Mouse (Mus musculus) embryonic facial prominence, embryonic 11.5 days (tissue): ENCODE measurements around the gene U2af1l4. TPM values are rescaled to one million over a fixed set of nuclear protein-coding genes. Genes with fewer than 3 reads are reported as not detected.

Experiments used
- ATAC-seq: fragments of 200-750 bp; cut with Nextera tagmentation; replicated peaks from 2 replicates; pipeline ENCODE4 v1.8.0; 2017; ENCODE audit warnings: low read depth; ENCODE audit not compliant: insufficient number of reproducible peaks, low FRiP score, low TSS enrichment
- DNase-seq: peaks from one replicate; pipeline ENCODE4 v3.0.0-alpha.2; 2015; ENCODE audit warnings: low spot score
- H3K27ac ChIP-seq: fragments of 300-500 bp; sonication (generic); replicated peaks from 2 replicates; pipeline ENCODE4 v1.5.1; 2014; ENCODE audit warnings: mild to moderate bottlenecking, low read depth, low read length, control low read depth
- H3K27me3 ChIP-seq: fragments of 300-500 bp; sonication (generic); 2 replicates; pipeline ENCODE4 v1.6.1; 2014; ENCODE audit warnings: mild to moderate bottlenecking, low read length, moderate library complexity, mixed read lengths; ENCODE audit not compliant: control insufficient read depth, insufficient read depth
- H3K36me3 ChIP-seq: fragments of 300-500 bp; sonication (generic); replicated peaks from 2 replicates; pipeline ENCODE4 v1.6.1; 2014; ENCODE audit warnings: low read depth, mild to moderate bottlenecking, low read length, moderate library complexity, mixed read lengths; ENCODE audit not compliant: control insufficient read depth, insufficient read depth
- H3K4me1 ChIP-seq: fragments of 300-500 bp; sonication (generic); 2 replicates; pipeline ENCODE4 v1.6.1; 2014; ENCODE audit warnings: low read length, mixed read lengths; ENCODE audit not compliant: control insufficient read depth, insufficient read depth
- H3K4me2 ChIP-seq: fragments of 300-500 bp; sonication (generic); 2 replicates; pipeline ENCODE4 v1.6.1; 2014; ENCODE audit warnings: low read depth, mild to moderate bottlenecking, control low read depth, low read length, moderate library complexity
- H3K4me3 ChIP-seq: fragments of 300-500 bp; sonication (generic); 2 replicates; pipeline ENCODE4 v1.5.1; 2014; ENCODE audit warnings: low read depth, low read length, control low read depth
- H3K9ac ChIP-seq: fragments of 300-500 bp; sonication (generic); replicated peaks from 2 replicates; pipeline ENCODE4 v1.6.1; 2014; ENCODE audit warnings: mild to moderate bottlenecking, control low read depth, low read length
- H3K9me3 ChIP-seq: fragments of 300-500 bp; sonication (generic); replicated peaks from 2 replicates; pipeline ENCODE4 v1.6.1; 2016; ENCODE audit warnings: mild to moderate bottlenecking, low read length, inconsistent platforms, mixed read lengths; ENCODE audit not compliant: control insufficient read depth
- WGBS: fragments of 180-500 bp; shearing (Covaris S2); extraction: QIAGEN DNeasy Blood & Tissue Kit; methylation state at CpG from one replicate; pipeline ENCODE4 v1.1.7; 2014; 5-methylcytosine and 5-hydroxymethylcytosine counted together
- polyA plus RNA-seq: library from polyadenylated mRNA; unstranded; fragments of >200 nt; fragmentation: Nextera tagmentation; extraction: Ambion mirVana; gene quantifications from 2 replicates; pipeline ENCODE4 v1.2.1, GENCODE M21; 2014

Gene U2af1l4
- polyA plus RNA-seq, 1 experiment from 2014 or later: 99.9 TPM

DNA sequence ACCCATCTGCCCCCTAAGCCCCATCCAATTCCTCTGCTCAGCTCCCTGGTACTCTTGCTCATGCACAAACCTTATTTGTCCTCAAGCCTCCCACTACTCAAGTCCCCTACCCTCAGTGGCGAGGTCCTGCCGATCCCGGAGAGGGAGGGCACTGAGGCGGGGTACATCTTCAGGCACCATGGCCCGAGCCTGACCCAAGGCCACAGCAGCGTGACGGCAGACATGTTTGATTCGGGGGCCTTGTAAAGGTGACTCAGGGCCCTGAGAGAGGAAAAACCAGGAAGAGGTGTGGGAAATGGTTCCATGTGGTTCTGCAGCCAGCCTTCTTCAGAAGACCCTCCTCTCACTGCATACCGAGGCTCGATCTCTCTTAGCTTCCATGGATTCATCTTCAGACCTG lies 21.2 kb downstream of the U2af1l4 start:
- peaks cover 31% of the 10 kb centered on the region for H3K36me3 ChIP-seq
- ATAC-seq (no peak), DNase-seq (no peak)
- H3K4me1 ChIP-seq: no peaks in the 10 kb centered on the region; the same call in 1 of the 2 replicates
- H3K9ac ChIP-seq: no peak overlapping the region
- H3K27me3 ChIP-seq: no peaks in the 10 kb centered on the region
- no peak overlapping the region for H3K27ac ChIP-seq
- 94% methylated on average over 10 of the region's 10 CpGs for WGBS
- H3K9me3 ChIP-seq: no peaks in the 10 kb centered on the region
- H3K4me2 ChIP-seq: no peak overlapping the region
- H3K4me3 ChIP-seq: no peak overlapping the region

- Histone ChIP-seq H3K4me1 (no peaks in the 10 kb centered on the region; the same call in none of the 2 replicates), H3K9me3 (no peaks in the 10 kb centered on the region), H3K27ac (no peak overlapping the region), H3K36me3 (peaks cover 24% of the 10 kb centered on the region), H3K9ac (no peak overlapping the region), H3K4me3 (no peak overlapping the region), H3K4me2 (no peak overlapping the region), H3K27me3 (no peaks in the 10 kb centered on the region)
- ATAC-seq (no peak), DNase-seq (no peak)
- WGBS: 96% methylated on average over 7 of the region's 7 CpGs
These were observed 22.1 kb downstream of the U2af1l4 start for GRCm38 (mm10) chr7:30585170-30585569.

DNA sequence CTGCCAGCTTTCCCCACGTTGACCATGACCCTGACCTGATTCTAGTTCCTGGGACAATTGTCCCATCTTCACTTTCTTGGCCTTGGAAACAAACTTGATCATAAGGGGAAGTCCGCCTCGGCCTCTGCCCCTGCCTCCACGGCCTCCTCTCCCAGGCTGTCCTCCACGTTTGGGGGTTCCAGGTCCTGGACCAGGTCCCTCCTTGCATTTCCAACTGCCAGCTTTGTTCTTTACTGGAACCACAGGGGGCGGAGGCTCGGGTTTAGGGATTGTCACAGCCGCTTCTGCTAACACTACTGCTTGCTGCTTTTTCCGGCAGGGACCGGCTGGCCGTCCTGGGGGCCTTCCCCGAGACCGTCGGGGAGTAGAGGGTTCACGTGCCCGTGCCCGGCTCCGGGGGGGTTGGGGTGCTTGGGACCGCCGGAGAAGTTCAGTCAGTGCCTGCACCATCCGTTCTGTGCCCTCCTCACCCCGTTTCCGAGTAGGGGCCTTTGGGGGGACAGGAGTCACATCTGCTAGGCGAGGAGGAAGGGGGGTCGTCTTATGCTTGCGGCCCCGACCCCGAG lies 23.4 kb downstream of the U2af1l4 start:
- Histone ChIP-seq H3K27me3 (no peaks in the 10 kb centered on the region), H3K27ac (no peak overlapping the region), H3K4me2 (no peak overlapping the region; the same call in 1 of the 2 replicates), H3K4me3 (no peak overlapping the region), H3K9me3 (no peaks in the 10 kb centered on the region), H3K4me1 (no peaks in the 10 kb centered on the region; the same call in none of the 2 replicates), H3K9ac (no peak overlapping the region), H3K36me3 (peaks cover 23% of the 10 kb centered on the region)
- DNase-seq (no peak), ATAC-seq (no peak)
- WGBS: 91% methylated on average over 28 of the region's 28 CpGs

GRCm38 (mm10) chr7:30587842-30588667 lies 25.0 kb downstream of the U2af1l4 start:
- peak overlapping the region; percentile 99 for H3K9ac ChIP-seq
- H3K27me3 ChIP-seq: no peaks in the 10 kb centered on the region
- peaks cover 16% of the 10 kb centered on the region for H3K36me3 ChIP-seq
- H3K9me3 ChIP-seq: no peaks in the 10 kb centered on the region
- peak; percentile 33 for DNase-seq
- peak overlapping the region; percentile 97 for H3K4me3 ChIP-seq
- WGBS: under 1% methylated on average over 46 of the region's 67 CpGs
- no peaks in the 10 kb centered on the region; the same call in none of the 2 replicates for H3K4me1 ChIP-seq
- H3K4me2 ChIP-seq: peak overlapping the region; percentile 89
- peak; percentile 14 for ATAC-seq
- H3K27ac ChIP-seq: peak overlapping the region; percentile 84

- DNase-seq (peak; percentile 98), ATAC-seq (peak; percentile 96)
- H3K9ac ChIP-seq: peak within 1 kb of the TSS; percentile 99
- H3K27ac ChIP-seq: peak within 1 kb of the TSS; percentile 84
- no peaks in the 10 kb centered on the region for H3K9me3 ChIP-seq
- H3K4me3 ChIP-seq: peak within 1 kb of the TSS; percentile 97
- peak within 1 kb of the TSS; percentile 89 for H3K4me2 ChIP-seq
- H3K27me3 ChIP-seq: no peaks in the 10 kb centered on the region
- H3K36me3 ChIP-seq: peaks cover 14% of the 10 kb centered on the region
- under 1% methylated on average over 61 of the region's 68 CpGs for WGBS
- no peaks in the 10 kb centered on the region; the same call in none of the 2 replicates for H3K4me1 ChIP-seq
These were observed 25.8 kb downstream of the U2af1l4 start, which contains the start of gene Kmt2b for GRCm38 (mm10) chr7:30588676-30589434. Gene Kmt2b (minus strand): TSS chr7:30588726.

GRCm38 (mm10) chr7:30589435-30590301 lies 26.6 kb downstream of the U2af1l4 start:
- Histone ChIP-seq H3K9ac (peak overlapping the region; percentile 67), H3K4me2 (peak overlapping the region; percentile 89), H3K9me3 (no peaks in the 10 kb centered on the region), H3K27ac (peak overlapping the region; percentile 60; the same call in 1 of the 2 replicates), H3K4me3 (peak overlapping the region; percentile 97), H3K4me1 (no peaks in the 10 kb centered on the region; the same call in none of the 2 replicates), H3K27me3 (no peaks in the 10 kb centered on the region), H3K36me3 (peaks cover 6% of the 10 kb centered on the region)
- DNase-seq (peak; percentile 92), ATAC-seq (peak; percentile 55; the same call in 1 of the 2 replicates)
- WGBS: 27% methylated on average over 40 of the region's 40 CpGs

DNA sequence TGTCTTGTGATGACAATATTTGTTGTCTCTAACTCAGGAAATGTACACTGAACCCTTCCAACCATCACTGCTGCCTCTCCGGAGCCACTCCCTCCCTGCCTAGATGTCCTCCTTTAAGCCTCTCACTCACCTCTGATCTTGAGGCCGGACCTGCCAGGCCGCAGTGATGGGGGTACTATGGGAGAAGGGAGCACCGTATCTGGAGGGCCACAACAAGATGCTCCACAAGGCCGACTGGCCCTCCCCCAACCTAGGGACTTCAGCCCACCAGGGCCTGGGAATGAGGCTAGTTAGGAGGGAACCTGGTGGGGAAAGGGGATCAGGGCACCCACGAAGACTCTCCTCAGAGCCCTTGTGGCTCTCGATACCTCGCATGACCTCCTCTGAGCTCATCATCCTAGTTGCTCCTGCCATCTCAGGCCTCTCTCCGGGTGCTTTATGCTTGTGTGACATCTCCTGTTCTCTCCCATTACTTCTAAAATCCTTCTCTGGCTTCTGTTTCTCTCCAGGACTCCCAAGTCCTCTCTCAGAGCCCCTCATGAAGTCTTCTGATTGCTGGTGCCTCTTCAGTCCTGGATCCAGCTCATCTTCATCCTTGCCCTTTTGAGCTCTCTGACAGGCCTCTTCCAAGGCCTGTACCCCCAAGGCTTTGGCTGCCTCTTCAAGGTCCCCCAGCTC lies 28.0 kb downstream of the U2af1l4 start:
- H3K4me2 ChIP-seq: no peak overlapping the region
- H3K4me1 ChIP-seq: no peaks in the 10 kb centered on the region; the same call in none of the 2 replicates
- no peaks in the 10 kb centered on the region for H3K9me3 ChIP-seq
- ATAC-seq: no peak
- H3K27ac ChIP-seq: no peak overlapping the region
- H3K9ac ChIP-seq: no peak overlapping the region
- no peak overlapping the region for H3K4me3 ChIP-seq
- H3K36me3 ChIP-seq: no peaks in the 10 kb centered on the region
- H3K27me3 ChIP-seq: no peaks in the 10 kb centered on the region
- no peak for DNase-seq
- WGBS: 85% methylated on average over 9 of the region's 9 CpGs
